Mouse (Mus musculus) thymus, adult 2 months (tissue): ENCODE measurements around the gene Hipk4. TPM values are rescaled to one million over a fixed set of nuclear protein-coding genes. Genes with fewer than 3 reads are reported as not detected.

Experiments
- DNase-seq: peaks from one replicate; pipeline ENCODE4 v3.0.0; 2021
- H3K27ac ChIP-seq: fragments of 200-500 bp; 2 replicates; pipeline ENCODE4 v1.5.1; 2012; ENCODE audit warnings: low read length, control low read depth; ENCODE audit not compliant: control insufficient read depth, insufficient read depth
- H3K27me3 ChIP-seq: fragments of 200-500 bp; 2 replicates; pipeline ENCODE4 v1.6.1; 2012; ENCODE audit warnings: mild to moderate bottlenecking, low read length, moderate library complexity, mixed read lengths; ENCODE audit not compliant: control insufficient read depth, insufficient read depth
- H3K36me3 ChIP-seq: fragments of 200-500 bp; 2 replicates; pipeline ENCODE4 v1.6.1; 2012; ENCODE audit warnings: mild to moderate bottlenecking, low read length, moderate library complexity; ENCODE audit not compliant: control insufficient read depth, insufficient read depth
- H3K4me1 ChIP-seq: fragments of 200-500 bp; replicated peaks from 2 replicates; pipeline ENCODE4 v1.6.1; 2012; ENCODE audit warnings: low read length; ENCODE audit not compliant: control insufficient read depth, insufficient read depth
- H3K4me3 ChIP-seq: fragments of 200-500 bp; 2 replicates; pipeline ENCODE4 v1.5.1; 2012; ENCODE audit warnings: mild to moderate bottlenecking, low read length, control low read depth, moderate library complexity; ENCODE audit not compliant: control insufficient read depth, insufficient read depth
- CTCF ChIP-seq: fragments of 200-500 bp; IDR thresholded peaks from 2 replicates; pipeline ENCODE4 v1.5.1; 2012; ENCODE audit warnings: mild to moderate bottlenecking, control low read depth, low read length, moderate library complexity, borderline replicate concordance; ENCODE audit not compliant: control insufficient read depth, poor library complexity, insufficient read depth; ENCODE audit errors: extremely low read depth
- POLR2A ChIP-seq: fragments of 200-500 bp; IDR thresholded peaks from 2 replicates; pipeline ENCODE4 v1.6.1; 2012; ENCODE audit warnings: mild to moderate bottlenecking, low read length, control low read depth, moderate library complexity; ENCODE audit not compliant: control insufficient read depth, poor library complexity, insufficient read depth; ENCODE audit errors: extremely low read depth
- WGBS: fragments of 180-500 bp; shearing (Covaris S2); methylation state at CpG from one replicate; pipeline ENCODE4 v1.1.7; 2018; 5-methylcytosine and 5-hydroxymethylcytosine counted together
- polyA plus RNA-seq: library from polyadenylated mRNA; depleted of rRNA; stranded (reverse); fragments of >200 nt; gene quantifications from 2 replicates; pipeline ENCODE4 v1.2.3, GENCODE M21; 2012

The Hipk4 gene
- polyA plus RNA-seq, 1 experiment, result 1.3 TPM

DNA sequence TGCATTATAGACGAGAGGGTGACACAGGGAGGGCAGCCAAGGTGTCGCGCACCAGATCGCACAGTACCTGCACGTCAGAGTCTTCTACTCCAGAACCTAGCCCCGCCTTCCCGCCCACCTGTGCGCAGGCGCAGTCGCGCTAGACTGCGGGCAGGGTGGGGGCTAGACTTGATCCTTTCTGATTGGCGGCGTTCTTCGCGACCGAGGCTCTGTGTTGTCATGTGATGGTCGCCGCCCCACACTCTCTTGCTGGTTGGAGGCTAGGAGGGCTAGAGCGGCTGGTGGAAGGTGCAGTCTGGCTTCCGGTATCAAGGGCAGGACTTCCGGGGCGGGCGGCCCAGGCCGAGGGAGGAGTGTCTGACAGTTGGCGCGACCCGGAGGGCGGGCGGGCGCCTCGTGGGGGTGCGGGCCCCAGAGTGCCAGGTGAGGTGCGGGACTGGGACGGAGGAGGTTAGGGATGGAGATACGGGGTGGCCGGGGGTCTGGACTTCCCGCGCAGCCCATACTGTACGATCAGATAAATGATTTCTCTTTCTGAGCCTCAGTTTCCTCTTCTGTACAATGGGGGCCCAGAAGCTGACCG, 30.0 kb downstream of the Hipk4 start, which contains the start of the genes Pld3 and 2310022A10Rik:
Gene Pld3, minus strand, starts transcription at position 288 of the 583 bp plus-strand sequence.
Gene 2310022A10Rik, plus strand, starts transcription at position 303 of the 583 bp plus-strand sequence.
- peak; percentile 58; the same call in 1 of the 2 replicates for TF ChIP-seq CTCF
- peak; percentile 71; the same call in 1 of the 2 replicates for TF ChIP-seq POLR2A
- WGBS, result 1% methylated on average over 36 of the region's 41 CpGs

DNA sequence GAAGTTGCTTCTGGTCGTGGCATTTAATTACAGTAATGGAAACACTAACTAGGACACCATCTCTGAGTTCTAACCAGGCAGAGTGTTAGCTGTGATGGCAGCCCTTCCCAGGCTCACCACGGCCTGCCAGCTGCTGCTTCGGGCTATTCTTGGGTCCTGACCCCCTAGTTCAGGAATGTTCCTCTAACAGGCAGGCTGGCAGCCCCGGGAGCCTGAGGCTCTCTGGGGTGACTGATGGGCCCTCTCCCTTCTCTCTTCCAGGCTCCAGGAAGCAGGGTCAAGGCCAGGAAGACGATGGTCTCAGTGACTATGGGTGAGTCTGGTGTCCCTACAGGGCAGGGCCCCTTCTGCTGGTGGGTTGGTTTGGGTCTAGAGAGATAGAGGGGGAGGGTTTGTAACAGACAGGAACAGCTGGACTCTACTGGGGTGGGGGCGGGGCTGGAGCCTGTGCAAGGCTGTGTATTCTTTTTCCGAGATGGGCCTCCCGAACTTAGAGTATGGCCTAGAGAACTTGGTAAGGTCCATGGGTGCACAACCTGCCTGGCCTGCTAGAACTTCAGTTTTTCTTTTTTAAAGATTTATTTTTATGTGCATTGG, 37.3 kb downstream of the Hipk4 start:
- H3K27ac ChIP-seq, result no peak overlapping the region
- TF ChIP-seq CTCF (no peak), POLR2A (no peak)
- 84% methylated on average over 8 of the region's 8 CpGs for WGBS
- no peaks in the 10 kb centered on the region for H3K4me1 ChIP-seq
- no peak for DNase-seq
- H3K4me3 ChIP-seq, result no peak overlapping the region
- peaks cover 6% of the 10 kb centered on the region for H3K36me3 ChIP-seq
- no peaks in the 10 kb centered on the region for H3K27me3 ChIP-seq

More for the DNA sequence above, 30.0 kb downstream of the Hipk4 start, which contains the start of the genes Pld3 and 2310022A10Rik:
- H3K27ac ChIP-seq, result no peak within 1 kb of the TSS
- peak; percentile 96 for DNase-seq
- H3K4me3 ChIP-seq, result peak within 1 kb of the TSS; percentile 57
- H3K36me3 ChIP-seq, result no peaks in the 10 kb centered on the region
- H3K4me1 ChIP-seq, result peaks cover 6% of the 10 kb centered on the region; the same call in 1 of the 2 replicates
- H3K27me3 ChIP-seq, result no peaks in the 10 kb centered on the region

DNA sequence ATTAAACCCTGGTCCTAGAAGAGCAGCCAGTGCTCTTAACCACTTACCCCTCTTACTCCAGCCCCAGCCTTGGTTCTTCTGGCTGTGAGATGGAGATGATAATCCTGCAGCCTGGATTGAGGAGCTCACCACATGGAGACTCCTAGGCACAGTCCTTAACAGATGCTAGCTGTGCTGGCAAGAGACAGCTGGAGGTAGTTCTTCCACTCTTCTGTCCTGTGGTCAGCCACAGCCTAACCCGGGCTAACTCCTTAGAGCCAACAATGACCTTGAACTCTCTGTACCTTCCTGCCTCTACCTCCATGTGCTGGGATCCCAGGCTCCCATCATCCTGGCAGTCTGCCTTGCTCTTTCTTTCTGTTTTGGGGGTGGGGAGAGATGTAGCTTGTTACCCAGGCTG, 37.9 kb downstream of the Hipk4 start:
- DNase-seq, result no peak
- H3K36me3 ChIP-seq, result peaks cover 6% of the 10 kb centered on the region
- no peak overlapping the region for H3K4me3 ChIP-seq
- WGBS, result 89% methylated on average over 1 of the region's 1 CpGs
- H3K27me3 ChIP-seq, result no peaks in the 10 kb centered on the region
- TF ChIP-seq CTCF (no peak), POLR2A (no peak)
- no peak overlapping the region for H3K27ac ChIP-seq
- no peaks in the 10 kb centered on the region for H3K4me1 ChIP-seq

DNA sequence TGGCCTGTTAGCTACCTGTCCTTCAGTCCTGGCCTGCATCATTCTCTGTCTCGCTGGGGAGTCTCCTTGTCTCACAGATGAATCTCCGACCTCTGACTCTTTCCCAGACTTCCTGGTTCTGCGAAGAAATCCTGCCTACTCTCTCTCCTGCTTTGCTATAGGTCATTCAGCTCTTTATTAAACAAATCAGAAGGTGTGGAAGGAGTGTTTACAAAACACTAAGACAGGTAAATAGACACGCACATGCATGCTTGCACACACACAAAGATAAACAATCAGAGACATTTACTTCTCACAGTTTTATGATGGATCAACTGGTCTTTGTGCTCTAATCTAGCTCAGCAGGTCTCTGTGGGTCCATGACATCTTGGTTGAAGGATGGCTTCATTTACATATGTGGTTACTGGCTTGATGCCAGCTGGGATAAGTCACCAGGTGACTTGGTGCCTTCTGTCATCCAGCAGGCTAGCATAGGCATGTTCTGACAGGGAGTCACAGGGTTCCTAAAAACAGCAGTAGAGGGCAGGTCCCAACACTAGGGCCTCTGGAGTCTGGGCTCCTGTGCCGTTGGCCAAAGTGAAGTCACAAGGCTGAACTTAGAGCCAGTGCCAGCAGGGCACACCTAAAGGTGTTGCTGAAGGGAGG, 46.6 kb downstream of the Hipk4 start:
- Histone ChIP-seq H3K4me1 (no peaks in the 10 kb centered on the region), H3K36me3 (peaks cover 22% of the 10 kb centered on the region), H3K27ac (no peak overlapping the region), H3K4me3 (no peak overlapping the region), H3K27me3 (no peaks in the 10 kb centered on the region)
- WGBS, result 95% methylated on average over 5 of the region's 5 CpGs
- no peak for TF ChIP-seq CTCF
- no peak for DNase-seq

DNA sequence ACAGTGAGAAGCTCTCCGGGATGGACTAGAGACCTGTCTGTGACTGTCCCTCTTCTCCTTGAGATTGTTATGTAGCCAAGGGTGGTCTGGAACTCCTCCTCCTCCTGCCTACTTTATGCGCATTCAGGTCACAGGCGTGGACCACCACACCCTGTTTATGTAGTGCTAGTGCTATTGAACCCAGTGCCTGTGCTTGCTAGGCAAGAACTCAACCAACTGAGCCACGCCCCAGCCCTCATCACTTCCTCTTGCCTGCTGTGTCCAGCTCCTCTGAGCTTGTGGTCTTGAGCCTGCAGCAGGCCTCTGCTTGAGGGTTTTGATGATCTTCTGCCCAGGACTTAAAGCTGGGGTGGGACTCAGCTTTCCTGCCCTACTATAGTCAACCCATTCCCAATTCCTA, 49.1 kb downstream of the Hipk4 start:
- H3K36me3 ChIP-seq, result peaks cover 18% of the 10 kb centered on the region
- no peak overlapping the region for H3K4me3 ChIP-seq
- DNase-seq, result no peak
- WGBS, result 96% methylated on average over 4 of the region's 4 CpGs
- no peak for TF ChIP-seq CTCF
- no peak for TF ChIP-seq POLR2A
- no peaks in the 10 kb centered on the region for H3K27me3 ChIP-seq
- no peaks in the 10 kb centered on the region for H3K4me1 ChIP-seq
- H3K27ac ChIP-seq, result no peak overlapping the region

DNA sequence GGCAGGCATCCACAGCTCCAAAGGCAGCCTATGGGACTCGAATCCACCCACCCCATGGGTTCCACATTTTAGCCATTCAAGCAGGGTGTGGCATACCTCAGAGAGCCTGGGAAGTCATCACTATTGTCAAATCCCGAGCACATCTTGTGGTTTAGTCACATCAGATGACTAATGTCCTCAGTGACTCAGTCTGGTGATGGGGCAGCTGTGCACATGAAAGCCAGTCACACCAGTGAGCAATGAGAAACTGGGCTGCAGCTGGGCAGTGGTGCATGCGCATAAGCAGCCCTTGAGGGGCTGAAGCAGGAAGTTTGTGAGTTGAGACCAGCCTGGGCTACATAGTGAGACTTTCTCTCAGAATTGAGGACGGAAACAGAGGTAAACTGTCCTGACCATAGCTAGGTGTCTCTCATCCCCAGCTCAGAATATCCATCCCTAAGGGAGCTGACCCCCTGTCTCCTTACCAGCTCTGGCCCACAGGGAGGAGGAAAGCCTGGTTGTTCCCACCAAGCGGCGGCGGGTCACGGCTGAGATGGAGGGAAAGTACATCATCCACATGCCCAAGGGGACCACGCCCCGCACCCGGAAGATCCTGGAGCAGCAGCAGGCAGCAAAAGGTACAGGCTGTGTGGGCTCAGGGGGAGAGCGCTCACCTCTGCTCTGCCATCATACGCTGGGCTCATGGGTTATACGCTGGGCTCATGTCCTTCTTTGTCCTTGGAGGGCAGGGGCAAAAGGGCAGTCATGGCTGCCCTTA, 51.2 kb downstream of the Hipk4 start:
- TF ChIP-seq POLR2A, result no peak
- no peak for TF ChIP-seq CTCF
- 96% methylated on average over 14 of the region's 14 CpGs for WGBS
- no peaks in the 10 kb centered on the region for H3K27me3 ChIP-seq
- H3K36me3 ChIP-seq, result peaks cover 16% of the 10 kb centered on the region
- H3K27ac ChIP-seq, result no peak overlapping the region
- no peak overlapping the region for H3K4me3 ChIP-seq
- no peaks in the 10 kb centered on the region for H3K4me1 ChIP-seq
- no peak for DNase-seq
